Comparison of ENCODE assay signal across 18 mouse cellular contexts in genomic region chr1:135681122-135681521, GRCm38 (mm10). TPM values are rescaled to one million over a fixed set of nuclear protein-coding genes. Genes with fewer than 3 reads are reported as not detected.
DNase-seq lines count a peak whose midpoint lies in the region; ATAC-seq and TF ChIP-seq lines count a peak whose summit lies in the region.
"Had no signal": no experiment of that assay in that cellular context is flagged by ENCODE, and none has a peak within 500 bp of the region (broad histone marks: within the 10 kb centered on the region; RNA-seq: fewer than 3 reads in every experiment).

No protein-coding gene starts in this region.

- no peak overlapping the region for H3ac ChIP-seq in myocyte (ENCODE audit: control insufficient read depth, insufficient read length)

- H3K4me2 ChIP-seq in hindbrain, embryonic 13.5 days: no peak overlapping the region
- H3K4me2 ChIP-seq in hindbrain, embryonic 12.5 days (replicated peaks): no peak overlapping the region
- H3K4me2 ChIP-seq in neural tube, embryonic 14.5 days (ENCODE audit: low read depth, low read length): no peak overlapping the region
- no peak overlapping the region for H3K4me2 ChIP-seq in neural tube, embryonic 15.5 days
- no peak overlapping the region for H3K4me2 ChIP-seq in myocyte (ENCODE audit: low read depth)
- H3K4me2 ChIP-seq: embryonic facial prominence, embryonic 13.5 days; heart, embryonic 13.5 days had no signal

- no peak for ATAC-seq in hindbrain, embryonic 13.5 days (ENCODE audit: low FRiP score)
- ATAC-seq in hindbrain, embryonic 12.5 days (ENCODE audit: low FRiP score): no peak
- no peak for ATAC-seq in neural tube, embryonic 14.5 days (ENCODE audit: low read depth)
- ATAC-seq in neural tube, embryonic 15.5 days (ENCODE audit: low FRiP score): no peak
- ATAC-seq: liver, postnatal 0 days; midbrain, embryonic 16.5 days had no signal

- no peak overlapping the region for H3K4me3 ChIP-seq in hindbrain, embryonic 13.5 days
- H3K4me3 ChIP-seq in hindbrain, embryonic 12.5 days: no peak overlapping the region
- H3K4me3 ChIP-seq in neural tube, embryonic 14.5 days (ENCODE audit: low read depth, low read length): no peak overlapping the region
- no peak overlapping the region for H3K4me3 ChIP-seq in neural tube, embryonic 15.5 days (replicated peaks)
- no peak overlapping the region for H3K4me3 ChIP-seq in myocyte
- H3K4me3 ChIP-seq: embryonic facial prominence, embryonic 13.5 days; heart, embryonic 13.5 days had no signal

- H3K79me2 ChIP-seq in myocyte (ENCODE audit: control insufficient read depth, insufficient read depth): peaks cover 100% of the 10 kb centered on the region

- peak; percentile 80 to 88 for DNase-seq in cerebellum, postnatal 10 days
- no peak for DNase-seq in cerebellum, postnatal 25 days
- no peak for DNase-seq in frontal cortex, postnatal 36 days (ENCODE audit: low spot score in 2 of 2)
- DNase-seq: adrenal gland, postnatal 14 days; gastrocnemius, postnatal 36 days; heart, postnatal 4 days; kidney, adult 2 months; liver, postnatal 0 days; retina, postnatal 1 day; thymus, postnatal 36 days had no signal

- WGBS in hindbrain, embryonic 13.5 days: 63% methylated on average over 8 of the region's 8 CpGs
- WGBS in hindbrain, embryonic 12.5 days: 70% methylated on average over 8 of the region's 8 CpGs
- WGBS in neural tube, embryonic 14.5 days: 71% methylated on average over 8 of the region's 8 CpGs
- 65% methylated on average over 8 of the region's 8 CpGs for WGBS in neural tube, embryonic 15.5 days

- H3K27me3 ChIP-seq in hindbrain, embryonic 13.5 days: peaks cover 16% of the 10 kb centered on the region
- H3K27me3 ChIP-seq in hindbrain, embryonic 12.5 days: peaks cover 12% of the 10 kb centered on the region
- H3K27me3 ChIP-seq in neural tube, embryonic 14.5 days (ENCODE audit: control insufficient read depth, insufficient read depth, low read length): no peaks in the 10 kb centered on the region
- H3K27me3 ChIP-seq in neural tube, embryonic 15.5 days (replicated peaks): 0 out of 2 replicates have a peak, but pooled peaks cover 6% of the 10 kb centered on the region
- H3K27me3 ChIP-seq in myocyte (ENCODE audit: control insufficient read depth, insufficient read depth, insufficient read length): no peaks in the 10 kb centered on the region
- H3K27me3 ChIP-seq: heart, embryonic 13.5 days had no signal

- peaks cover 34% of the 10 kb centered on the region for H3K4me1 ChIP-seq in hindbrain, embryonic 13.5 days (replicated peaks)
- H3K4me1 ChIP-seq in hindbrain, embryonic 12.5 days: peaks cover 20% of the 10 kb centered on the region
- no peaks in the 10 kb centered on the region; the same call in 1 of the 2 replicates for H3K4me1 ChIP-seq in neural tube, embryonic 14.5 days (ENCODE audit: control insufficient read depth, insufficient read depth, low read length)
- H3K4me1 ChIP-seq in neural tube, embryonic 15.5 days: peaks cover 6% of the 10 kb centered on the region

- peak overlapping the region; percentile 64 for H3K27ac ChIP-seq in hindbrain, embryonic 13.5 days
- no peak overlapping the region for H3K27ac ChIP-seq in hindbrain, embryonic 12.5 days
- peak overlapping the region; percentile 17; the same call in 1 of the 2 replicates for H3K27ac ChIP-seq in neural tube, embryonic 14.5 days (ENCODE audit: low read depth, low read length)
- H3K27ac ChIP-seq in neural tube, embryonic 15.5 days (replicated peaks): no peak overlapping the region
- H3K27ac ChIP-seq: embryonic facial prominence, embryonic 13.5 days; heart, embryonic 13.5 days had no signal

- no peaks in the 10 kb centered on the region for H3K36me3 ChIP-seq in hindbrain, embryonic 13.5 days
- no peaks in the 10 kb centered on the region for H3K36me3 ChIP-seq in hindbrain, embryonic 12.5 days
- H3K36me3 ChIP-seq in neural tube, embryonic 14.5 days (ENCODE audit: control insufficient read depth, insufficient read depth, low read length): no peaks in the 10 kb centered on the region
- H3K36me3 ChIP-seq in neural tube, embryonic 15.5 days: no peaks in the 10 kb centered on the region
- peaks cover 5% of the 10 kb centered on the region for H3K36me3 ChIP-seq in myocyte (ENCODE audit: control insufficient read depth, insufficient read depth)
- H3K36me3 ChIP-seq: embryonic facial prominence, embryonic 13.5 days had no signal

- no peaks in the 10 kb centered on the region for H3K9me3 ChIP-seq in hindbrain, embryonic 13.5 days
- no peaks in the 10 kb centered on the region for H3K9me3 ChIP-seq in hindbrain, embryonic 12.5 days (replicated peaks)
- H3K9me3 ChIP-seq in neural tube, embryonic 14.5 days (ENCODE audit: control insufficient read depth, low read length): no peaks in the 10 kb centered on the region
- H3K9me3 ChIP-seq in neural tube, embryonic 15.5 days (replicated peaks): no peaks in the 10 kb centered on the region
- H3K9me3 ChIP-seq: embryonic facial prominence, embryonic 13.5 days; heart, embryonic 13.5 days had no signal

- no peak for TF ChIP-seq POLR2A in myocyte (IDR thresholded peaks at IDR 0.05; ENCODE audit: insufficient read length, low read depth)

- H3K9ac ChIP-seq in hindbrain, embryonic 13.5 days: no peak overlapping the region
- no peak overlapping the region for H3K9ac ChIP-seq in hindbrain, embryonic 12.5 days
- no peak overlapping the region for H3K9ac ChIP-seq in neural tube, embryonic 14.5 days (replicated peaks; ENCODE audit: low read depth, low read length)
- no peak overlapping the region for H3K9ac ChIP-seq in neural tube, embryonic 15.5 days (replicated peaks)
- H3K9ac ChIP-seq: embryonic facial prominence, embryonic 13.5 days; heart, embryonic 13.5 days; liver, postnatal 0 days had no signal

TF ChIP-seq in myocyte, 11 proteins besides CTCF, POLR2A, EP300 and RAD21:
- TF ChIP-seq MYOD1 (IDR thresholded peaks at IDR 0.05; ENCODE audit: control insufficient read depth in 1 of 3, insufficient read length in 2 of 3, low read depth in 2 of 3) (peak in 2 of 3 experiments; percentile 77 to 82), MYOG (IDR thresholded peaks at IDR 0.05; ENCODE audit: control insufficient read depth in 1 of 3, insufficient read depth in 1 of 3, insufficient read length in 2 of 3, low read depth in 2 of 3) (peak; percentile 41 to 91 (median 73)), CEBPB (IDR thresholded peaks at IDR 0.05; ENCODE audit: insufficient read depth, poor library complexity, severe bottlenecking) (no peak), TCF12 (IDR thresholded peaks at IDR 0.05; ENCODE audit: insufficient read depth, poor library complexity, severe bottlenecking) (no peak)

RNA-seq across cellular contexts. Expression of gene Csrp1, which starts 38.7 kb away (rescaled TPM):
- polyA plus RNA-seq in hindbrain, embryonic 13.5 days (2015; fragmentation: Nextera tagmentation; extraction: Ambion mirVana): 22.9 and 25.3 TPM in 2 replicates
- polyA plus RNA-seq in hindbrain, embryonic 12.5 days (2016; fragmentation: Nextera tagmentation; extraction: Ambion mirVana): 47.7 and 54.1 TPM in 2 replicates
- 11.7 and 17.9 TPM in 2 replicates for polyA plus RNA-seq in neural tube, embryonic 14.5 days (2014; fragmentation: Nextera tagmentation; extraction: Ambion mirVana)
- 18.8 and 48.9 TPM in 2 replicates for polyA plus RNA-seq in neural tube, embryonic 15.5 days (2015; fragmentation: Nextera tagmentation; extraction: Ambion mirVana)
- polyA plus RNA-seq in myocyte (2012; fragmentation: generic; extraction: Trizol): 219 TPM

Comparison
In these comparisons a context has a peak if more than half of its experiments do, and no peak if none do; other contexts are left out.
1. DNase-seq: peak in cerebellum, postnatal 10 days (2 of 2); none in cerebellum, postnatal 25 days (0 of 2) and frontal cortex, postnatal 36 days (0 of 2).
2. H3K27ac ChIP-seq: peak in hindbrain, embryonic 13.5 days (single experiment) and neural tube, embryonic 14.5 days (single experiment); none in hindbrain, embryonic 12.5 days (single experiment) and neural tube, embryonic 15.5 days (single experiment).